Mouse (Mus musculus) megakaryocyte, embryonic 14.5 days (primary cell): ENCODE measurements at regions not wholly inside any gene's neighbourhood (a gene's known extent, or its start where the extent isn't known, plus 50 kb on each side); places are given as distances from the start of the nearest gene placed in this dataset.

Experiments used
- FLI1 ChIP-seq: IDR thresholded peaks from 2 replicates; pipeline ENCODE4 v1.6.1; 2012; ENCODE audit warnings: low read length, inconsistent platforms, mixed read lengths
- GATA1 ChIP-seq: IDR thresholded peaks from 3 replicates; pipeline ENCODE4 v1.6.1; 2012; ENCODE audit warnings: mixed read lengths, low read length, inconsistent platforms, borderline replicate concordance

DNA sequence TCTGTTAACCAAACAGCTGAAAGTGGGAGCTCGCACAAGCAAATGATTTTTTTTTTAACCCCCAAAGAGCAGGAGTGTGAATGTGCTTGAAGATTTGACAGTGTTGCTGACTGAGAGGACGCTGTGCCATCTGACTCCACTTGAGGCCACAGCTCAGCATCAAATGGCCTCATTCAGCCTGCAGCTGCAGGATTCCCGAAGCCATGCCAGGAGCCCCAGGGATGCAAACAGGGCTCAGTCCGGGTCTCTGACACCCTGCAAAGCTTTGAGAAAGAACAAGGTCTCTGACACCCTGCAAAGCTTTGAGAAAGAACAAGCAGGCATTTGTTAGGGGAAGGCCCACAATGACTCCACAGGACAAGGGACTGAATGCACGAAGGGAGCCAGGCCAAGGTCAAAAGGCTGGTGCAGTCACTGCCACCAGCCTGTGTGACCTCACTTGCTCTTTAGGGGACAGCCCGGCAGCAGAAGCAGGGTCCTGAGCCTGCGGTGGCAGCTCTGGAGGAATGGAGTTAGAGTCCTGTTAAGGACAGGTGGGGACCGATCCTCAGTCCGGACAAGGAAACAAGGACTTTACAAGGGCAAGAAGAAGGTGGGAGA is 151.1 kb upstream of the Phyhipl start:
- no peak for TF ChIP-seq GATA1
- no peak for TF ChIP-seq FLI1
